Mouse (Mus musculus): Measurements from ENCODE around the gene Nms. TPM values are rescaled to one million over a fixed set of nuclear protein-coding genes. Genes with fewer than 3 reads are reported as not detected.

Nms gene
- total RNA-seq (2022), result not detected

DNA sequence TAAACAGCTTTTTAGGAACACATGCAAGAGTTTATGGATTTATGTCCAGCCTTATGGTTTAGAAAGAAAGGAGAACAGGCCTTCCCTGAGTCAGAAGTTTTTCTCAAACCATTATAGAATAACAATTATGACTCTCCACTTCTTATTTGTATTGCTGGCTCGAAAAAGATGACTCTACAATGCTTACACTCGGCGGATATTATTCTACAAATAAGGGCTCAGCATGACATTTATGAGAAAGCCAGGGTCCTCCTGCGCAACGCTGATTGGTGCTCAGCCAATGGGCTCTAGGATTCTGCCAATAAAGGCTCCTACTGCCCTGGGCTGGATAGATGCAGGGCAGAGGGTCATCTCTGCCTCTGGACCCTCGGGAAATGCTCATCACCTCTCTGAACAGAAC is at the start of gene Nms:
Nms (plus strand) TSS at position 301 of the 400 bp plus-strand sequence.
- DNase-seq (ENCODE audit: low spot score in 2 of 2), result no peak

DNA sequence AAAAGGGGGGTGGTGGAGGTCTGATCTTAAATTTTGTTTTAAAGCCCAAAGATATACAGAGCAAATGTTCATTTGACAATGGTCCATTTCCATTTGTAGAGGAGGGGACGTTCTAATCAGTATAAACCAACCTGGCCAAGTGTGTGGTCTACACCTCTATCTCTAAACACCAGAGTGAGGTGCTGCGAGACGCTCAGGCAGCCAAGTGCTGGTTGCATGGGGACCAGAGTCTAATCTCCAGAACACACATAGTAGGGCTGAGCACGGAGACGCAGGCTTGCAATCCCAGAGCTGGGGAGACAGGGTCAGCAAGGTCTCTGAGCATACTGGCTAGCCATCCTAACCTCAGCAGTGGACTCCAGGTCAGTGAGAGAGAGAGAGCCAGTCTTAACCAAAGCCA is 47.5 kb upstream of the Nms start:
- no peak for DNase-seq (ENCODE audit: low spot score in 2 of 2)

DNA sequence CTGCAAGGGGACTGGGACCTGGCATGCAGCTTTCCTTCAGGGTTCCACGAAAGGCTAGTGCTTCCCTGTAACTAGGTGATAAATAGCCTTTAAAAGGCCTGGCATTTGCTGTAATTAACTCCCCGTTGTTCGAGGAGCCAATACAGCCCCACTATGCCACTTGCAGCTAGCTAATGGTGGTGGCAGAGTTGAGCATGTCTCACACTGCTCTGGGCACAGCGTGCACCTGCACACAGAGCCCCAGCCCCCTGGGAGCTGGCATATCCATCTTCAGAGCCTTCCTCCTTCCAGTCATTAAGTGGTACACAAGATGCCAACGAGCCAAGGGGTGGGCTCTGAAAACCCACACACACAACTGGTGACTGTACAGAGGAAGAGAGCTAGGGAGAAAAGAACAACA is 45.9 kb upstream of the Nms start:
- DNase-seq (ENCODE audit: low spot score in 2 of 2), result no peak

GRCm38 (mm10) chr1:38897431-38898248 is 41.3 kb upstream of the Nms start, which contains the start of gene Chst10:
Chst10 (minus strand) TSS chr1:38898161.
- peak in 1 of 2 experiments; percentile 15 for DNase-seq (ENCODE audit: low spot score in 2 of 2)

DNA sequence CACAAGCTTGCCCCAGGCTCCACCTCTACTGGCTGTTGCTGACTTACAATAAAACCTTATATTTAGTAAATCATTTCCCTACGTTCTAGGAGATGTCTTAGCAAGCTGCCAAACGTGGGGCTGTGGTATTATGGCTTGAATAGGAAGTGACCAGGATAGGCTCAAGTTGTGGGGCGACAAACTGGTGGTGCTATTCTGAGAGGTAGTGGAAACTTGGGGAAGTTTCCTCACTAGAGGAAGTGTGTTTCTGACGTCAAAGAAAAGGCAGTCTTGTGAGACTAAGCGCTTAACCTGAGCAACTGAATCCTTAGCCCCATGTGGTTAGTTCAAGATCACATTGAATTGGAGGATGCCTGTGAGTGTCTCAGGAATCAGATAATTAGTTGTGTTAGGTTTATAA is 36.4 kb upstream of the Nms start:
- no peak for DNase-seq (ENCODE audit: low spot score in 2 of 2)

GRCm38 (mm10) chr1:38903985-38904384 is 35.0 kb upstream of the Nms start:
- DNase-seq (ENCODE audit: low spot score in 2 of 2), result no peak

GRCm38 (mm10) chr1:38928996-38929395 is 10.0 kb upstream of the Nms start:
- DNase-seq (ENCODE audit: low spot score in 2 of 2), result no peak

DNA sequence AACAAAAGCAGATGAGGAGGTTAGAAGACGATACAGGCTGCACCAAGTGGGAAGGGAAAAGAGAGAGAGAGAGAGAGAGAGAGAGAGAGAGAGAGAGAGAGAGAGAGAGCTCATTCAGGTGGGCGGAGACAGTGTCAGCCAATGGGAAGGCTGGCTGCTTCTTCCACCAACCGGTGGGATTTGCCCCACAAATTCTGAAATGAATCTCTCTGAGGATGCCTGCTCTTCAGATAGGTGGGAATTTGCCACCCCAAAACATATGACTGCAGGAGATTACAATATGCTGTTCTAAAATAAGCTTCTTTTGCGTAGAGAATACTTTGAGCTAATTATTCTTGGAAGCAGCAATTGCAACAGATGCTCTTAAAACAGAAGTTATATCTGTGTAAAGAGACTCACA is 9.5 kb upstream of the Nms start:
- DNase-seq (ENCODE audit: low spot score in 2 of 2), result no peak

- DNase-seq (ENCODE audit: low spot score in 2 of 2), result no peak
Measured at GRCm38 (mm10) chr1:38930767-38931166, 8.2 kb upstream of the Nms start.

GRCm38 (mm10) chr1:38934668-38935067 is 4.3 kb upstream of the Nms start:
- DNase-seq (ENCODE audit: low spot score in 2 of 2), result no peak

GRCm38 (mm10) chr1:38936780-38937179 is 2.2 kb upstream of the Nms start:
- no peak for DNase-seq (ENCODE audit: low spot score in 2 of 2)

GRCm38 (mm10) chr1:38939608-38940007 is 659 bp downstream of the Nms start:
- DNase-seq (ENCODE audit: low spot score in 2 of 2), result no peak

- DNase-seq (ENCODE audit: low spot score in 2 of 2), result no peak
Measured at GRCm38 (mm10) chr1:38956457-38956856, 17.5 kb downstream of the Nms start.

DNA sequence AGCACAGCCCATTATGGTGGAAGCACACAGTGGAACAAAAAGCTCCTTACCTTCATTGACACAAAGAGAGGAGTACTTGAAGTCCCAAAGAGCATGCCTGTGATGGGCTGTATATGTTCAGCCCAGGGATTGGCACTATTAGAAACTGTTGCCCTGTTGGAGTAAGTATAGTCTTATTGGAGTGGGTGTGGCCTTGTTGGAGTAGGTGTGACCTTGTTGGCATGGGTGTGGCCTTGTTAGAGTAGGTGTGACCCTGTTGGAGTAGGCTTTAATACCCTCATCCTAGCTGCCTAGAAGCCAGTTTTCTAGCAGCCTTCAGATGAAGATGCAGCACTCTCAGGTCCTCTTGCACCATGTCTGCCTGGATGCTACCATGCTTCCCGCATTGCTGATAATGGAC is 30.2 kb downstream of the Nms start:
- no peak for DNase-seq (ENCODE audit: low spot score in 2 of 2)

GRCm38 (mm10) chr1:38971712-38972111 is 32.8 kb downstream of the Nms start:
- no peak for DNase-seq (ENCODE audit: low spot score in 2 of 2)

DNA sequence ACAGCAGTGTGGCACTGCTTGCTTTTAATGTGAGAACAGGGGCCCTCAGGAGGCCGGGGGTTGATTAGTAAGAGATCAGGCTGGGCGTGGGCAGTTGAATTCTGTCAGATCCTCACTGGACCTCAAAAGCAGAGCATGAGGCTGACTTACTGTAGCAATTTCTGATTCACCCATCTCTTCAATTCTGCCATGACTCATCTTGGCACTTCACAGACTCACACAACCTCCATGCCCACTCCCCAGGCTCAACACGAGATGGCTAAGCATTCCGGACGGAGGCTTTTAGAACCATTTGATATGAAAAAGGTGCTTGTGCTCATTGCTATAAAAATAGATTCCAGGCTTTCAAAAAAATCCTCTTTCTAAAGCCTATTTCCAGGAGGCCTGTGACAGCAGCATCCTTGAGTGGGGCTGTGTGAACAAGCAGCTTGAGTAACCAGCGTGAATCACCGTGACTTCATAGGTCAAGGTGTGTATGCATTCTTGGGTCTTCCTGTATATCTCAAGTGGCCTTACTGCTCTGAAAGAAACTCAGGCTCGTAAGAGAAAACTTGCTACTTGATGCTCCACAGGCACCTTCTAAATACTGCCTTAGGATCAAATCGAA is 34.1 kb downstream of the Nms start:
- DNase-seq (ENCODE audit: low spot score in 2 of 2), result no peak

GRCm38 (mm10) chr1:38979953-38980352 is 41.0 kb downstream of the Nms start:
- no peak for DNase-seq (ENCODE audit: low spot score in 2 of 2)

DNA sequence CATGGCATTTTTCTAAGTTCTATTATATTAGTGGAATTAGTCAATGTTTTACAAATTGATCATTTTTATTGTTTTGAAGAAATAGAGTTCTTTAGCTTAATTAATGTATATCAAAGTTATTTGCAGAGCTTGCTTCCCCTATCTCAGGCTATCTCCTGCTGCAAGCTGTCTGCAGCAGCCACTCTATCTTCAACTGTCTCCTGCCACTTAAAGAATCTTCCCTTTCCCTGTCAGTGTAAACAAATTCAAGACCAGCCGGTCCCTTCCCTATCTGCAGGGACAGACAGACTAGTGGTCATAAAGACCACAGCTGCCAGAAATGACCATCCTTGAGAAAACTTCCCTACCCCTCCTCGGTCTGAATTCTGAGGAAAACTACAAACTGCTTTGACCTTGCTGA is 44.9 kb downstream of the Nms start:
- no peak for DNase-seq (ENCODE audit: low spot score in 2 of 2)

GRCm38 (mm10) chr1:38985308-38985707 is 46.4 kb downstream of the Nms start, which contains the start of gene Pdcl3:
Pdcl3 (plus strand) TSS chr1:38985608.
- no peak for DNase-seq (ENCODE audit: low spot score in 2 of 2)

- DNase-seq (ENCODE audit: low spot score in 2 of 2), result peak; percentile 93 to 96
Measured at GRCm38 (mm10) chr1:38987080-38987864, 48.3 kb downstream of the Nms start.

DNA sequence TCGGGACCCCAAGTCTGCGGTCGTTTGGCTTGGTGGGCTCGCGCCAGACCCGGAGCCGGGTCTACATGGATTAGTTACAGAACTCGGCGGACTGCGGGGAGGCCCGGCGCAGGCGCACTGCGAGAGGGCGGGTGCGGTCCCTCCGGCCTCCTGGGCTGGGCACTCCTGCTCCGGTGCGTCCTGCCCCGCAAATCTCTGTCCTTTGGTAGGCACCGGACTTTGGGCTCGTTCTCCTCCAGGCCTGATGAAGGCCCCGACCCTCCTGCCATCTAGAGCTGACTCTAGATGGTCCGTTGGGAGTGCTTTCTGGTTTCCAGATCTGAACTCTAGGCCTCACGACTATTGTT is 48.9 kb downstream of the Nms start:
- no peak for DNase-seq (ENCODE audit: low spot score in 2 of 2)

DNA sequence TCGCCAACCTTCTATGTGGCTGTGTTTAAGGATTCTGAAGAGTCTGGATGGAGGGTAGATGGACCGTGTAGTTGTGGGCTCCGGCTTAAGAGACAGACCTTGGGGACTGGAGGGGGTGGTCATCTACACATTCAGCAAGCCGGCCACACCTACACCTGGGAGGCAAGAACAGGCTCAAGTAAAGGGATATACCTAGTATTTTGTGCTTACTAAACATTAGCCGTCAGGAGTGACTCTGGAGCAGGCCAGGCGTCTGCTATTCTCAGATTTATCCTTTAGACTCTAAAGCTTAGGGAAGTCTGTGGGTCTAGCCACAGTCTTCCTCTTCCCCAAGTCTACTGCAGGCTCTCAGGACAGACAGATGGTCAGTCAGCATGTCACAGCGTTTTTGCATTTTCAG is 49.4 kb downstream of the Nms start:
- DNase-seq (ENCODE audit: low spot score in 2 of 2), result no peak

All from gastrocnemius, adult 8-10 months (tissue).